Mouse (Mus musculus): Measurements from ENCODE around the gene Olfr149.
"Not testable (repeated sequence)": the region's sequence is repeated elsewhere in the genome, so short reads cannot be mapped to it uniquely, and the experiment has no call there.

- TF ChIP-seq CTCF (IDR thresholded peaks at IDR 0.05; ENCODE audit: borderline replicate concordance, control insufficient read depth, extremely low read depth, insufficient read depth, low read length, poor library complexity); POLR2A (IDR thresholded peaks at IDR 0.05; ENCODE audit: control insufficient read depth, extremely low read depth, insufficient read depth, low read length, poor library complexity): not testable (repeated sequence)
Observed at GRCm38 (mm10) chr9:39701123-39701522, 5.8 kb downstream of the Olfr149 start.

Measured in thymus, adult 2 months (tissue).